Mouse (Mus musculus) neural tube, embryonic 15.5 days (tissue): Measurements from ENCODE around the gene Gm49383. TPM values are rescaled to one million over a fixed set of nuclear protein-coding genes. Genes with fewer than 3 reads are reported as not detected.
A peak's percentile ranks its signal among the peaks of the same experiment; 100 is the strongest.

ENCODE experiments used
- ATAC-seq: fragments of 200-750 bp; cut with Nextera tagmentation; 2 replicates; pipeline ENCODE4 v1.8.0; 2017; ENCODE audit warnings: mild to moderate bottlenecking, moderate TSS enrichment, moderate library complexity; ENCODE audit not compliant: low FRiP score
- H3K27ac ChIP-seq: fragments of 300-500 bp; sonication (generic); replicated peaks from 2 replicates; pipeline ENCODE4 v1.5.1; 2015; ENCODE audit warnings: mild to moderate bottlenecking, inconsistent platforms
- H3K27me3 ChIP-seq: fragments of 300-500 bp; sonication (generic); replicated peaks from 2 replicates; pipeline ENCODE4 v1.6.1; 2015; ENCODE audit warnings: inconsistent platforms
- H3K36me3 ChIP-seq: fragments of 300-500 bp; sonication (generic); 2 replicates; pipeline ENCODE4 v1.6.1; 2015; ENCODE audit warnings: inconsistent platforms
- H3K4me1 ChIP-seq: fragments of 300-500 bp; sonication (generic); 2 replicates; pipeline ENCODE4 v1.6.1; 2015; ENCODE audit warnings: inconsistent platforms
- H3K4me2 ChIP-seq: fragments of 300-500 bp; sonication (generic); 2 replicates; pipeline ENCODE4 v1.6.1; 2015; ENCODE audit warnings: inconsistent platforms, mild to moderate bottlenecking, moderate library complexity
- H3K4me3 ChIP-seq: fragments of 300-500 bp; sonication (generic); replicated peaks from 2 replicates; pipeline ENCODE4 v1.5.1; 2015; ENCODE audit warnings: mild to moderate bottlenecking, inconsistent platforms
- H3K9ac ChIP-seq: fragments of 300-500 bp; sonication (generic); replicated peaks from 2 replicates; pipeline ENCODE4 v1.6.1; 2015; ENCODE audit warnings: mild to moderate bottlenecking, inconsistent platforms
- H3K9me3 ChIP-seq: fragments of 300-500 bp; sonication (generic); replicated peaks from 2 replicates; pipeline ENCODE4 v1.6.1; 2016; ENCODE audit warnings: inconsistent platforms
- WGBS: fragments of 180-500 bp; shearing (Covaris S2); methylation state at CpG from one replicate; pipeline ENCODE4 v1.1.7; 2015; ENCODE audit warnings: mixed read lengths; 5-methylcytosine and 5-hydroxymethylcytosine counted together
- microRNA-seq: library from miRNA; unstranded; fragments of <30 nt; microRNA quantifications from one replicate; pipeline ENCODE4, GENCODE M21; 2017
- polyA plus RNA-seq: library from polyadenylated mRNA; unstranded; fragments of >200 nt; fragmentation: Nextera tagmentation; extraction: Ambion mirVana; gene quantifications from 2 replicates; pipeline ENCODE4 v1.2.1, GENCODE M21; 2015

Gene Gm49383
- polyA plus RNA-seq, 1 experiment from 2014 or later = 9.4 TPM

DNA sequence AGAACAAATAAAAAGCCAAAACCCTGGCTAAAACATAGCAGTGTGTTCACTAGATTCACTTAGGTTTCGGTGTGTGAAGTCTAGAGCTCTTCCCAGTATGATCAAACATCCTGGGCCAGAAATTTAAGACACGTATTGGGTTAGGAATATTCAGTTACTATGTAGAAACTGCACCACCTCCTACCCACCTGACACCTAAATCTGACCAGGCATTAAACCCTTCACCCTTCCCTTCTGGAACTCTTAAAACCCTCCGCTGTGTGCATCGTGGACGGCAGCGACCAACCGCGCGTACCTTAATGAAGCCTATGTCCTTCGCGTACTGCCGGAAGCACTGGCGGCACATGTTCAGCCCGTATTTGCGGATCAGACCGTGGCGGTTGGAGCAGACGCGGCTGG, 38.5 kb downstream of the Gm49383 start:
- ATAC-seq = no peak
- WGBS = under 1% methylated on average over 19 of the region's 19 CpGs
- Histone ChIP-seq H3K27me3 (no peaks in the 10 kb centered on the region), H3K9me3 (no peaks in the 10 kb centered on the region), H3K36me3 (peaks cover 16% of the 10 kb centered on the region), H3K9ac (peak overlapping the region; percentile 83), H3K4me2 (peak overlapping the region; percentile 65), H3K4me3 (peak overlapping the region; percentile 69), H3K4me1 (peaks cover 13% of the 10 kb centered on the region), H3K27ac (peak overlapping the region; percentile 94)

DNA sequence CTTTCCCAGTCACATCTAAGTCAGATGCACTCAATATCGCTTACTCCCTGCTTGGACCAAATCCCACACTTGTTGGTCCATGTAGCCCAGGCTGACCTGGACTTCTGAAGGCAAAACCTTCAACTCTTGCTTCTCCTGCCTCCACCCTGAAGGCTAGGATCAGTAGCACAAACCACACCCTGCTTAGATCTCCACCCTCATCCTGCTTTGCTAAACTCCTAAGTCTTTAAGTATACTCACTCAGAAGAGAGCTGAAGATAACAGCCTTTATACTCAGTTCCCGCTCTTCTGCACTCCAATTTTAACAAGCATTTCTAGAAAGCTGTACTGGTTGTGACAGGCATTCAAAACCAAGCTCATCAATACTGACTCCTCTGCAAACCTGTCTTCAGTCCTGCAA, 39.8 kb downstream of the Gm49383 start:
- H3K36me3 ChIP-seq = peaks cover 16% of the 10 kb centered on the region
- no peak overlapping the region for H3K9ac ChIP-seq
- peaks cover 13% of the 10 kb centered on the region for H3K4me1 ChIP-seq
- ATAC-seq = no peak
- 96% methylated on average over 2 of the region's 2 CpGs for WGBS
- peak overlapping the region; percentile 65; the same call in 1 of the 2 replicates for H3K4me2 ChIP-seq
- H3K27me3 ChIP-seq = no peaks in the 10 kb centered on the region
- no peaks in the 10 kb centered on the region for H3K9me3 ChIP-seq
- no peak overlapping the region for H3K4me3 ChIP-seq
- no peak overlapping the region for H3K27ac ChIP-seq

DNA sequence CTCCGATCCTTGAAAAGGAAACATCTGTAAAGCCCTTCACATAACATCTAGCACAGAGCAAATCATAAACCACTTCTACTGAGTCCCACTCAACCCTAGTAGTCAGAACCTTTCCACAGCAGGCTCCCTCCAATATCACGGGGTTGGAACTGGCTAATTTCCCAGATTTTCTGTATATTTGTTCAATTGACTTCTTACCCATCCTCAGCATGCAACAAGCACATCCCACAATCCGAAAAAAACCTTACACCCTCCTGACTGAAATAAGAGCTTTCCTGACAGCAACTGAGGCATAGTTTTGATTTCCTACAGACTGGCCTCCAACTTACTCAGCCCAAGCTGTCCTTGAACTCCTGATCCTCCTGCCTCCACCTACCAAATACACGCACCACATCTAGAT, 40.5 kb downstream of the Gm49383 start:
- Histone ChIP-seq H3K9me3 (no peaks in the 10 kb centered on the region), H3K4me1 (peaks cover 13% of the 10 kb centered on the region), H3K36me3 (peaks cover 16% of the 10 kb centered on the region), H3K4me3 (no peak overlapping the region), H3K27ac (no peak overlapping the region), H3K4me2 (no peak overlapping the region), H3K9ac (no peak overlapping the region), H3K27me3 (no peaks in the 10 kb centered on the region)
- no peak for ATAC-seq
- whole genome bisulfite sequencing = 87% methylated on average over 4 of the region's 4 CpGs

DNA sequence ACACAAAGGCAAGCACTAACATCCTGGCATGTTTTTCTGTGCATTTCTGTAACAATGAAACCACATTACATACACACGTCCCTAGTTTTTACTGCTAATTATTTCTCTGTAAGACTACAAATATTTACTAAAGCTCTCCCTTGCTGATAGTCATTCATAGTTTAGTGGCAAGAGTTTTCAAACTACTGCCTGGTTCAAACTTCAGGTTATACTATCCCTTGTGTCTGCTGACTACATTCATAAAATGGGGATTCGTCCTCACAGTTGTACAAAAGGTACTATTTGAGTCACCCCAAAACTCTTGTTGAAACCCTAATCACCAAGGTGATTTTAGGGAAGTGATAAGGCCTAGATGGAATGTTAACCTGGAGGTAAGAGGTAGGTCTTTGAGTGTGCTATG, 41.0 kb downstream of the Gm49383 start:
- Histone ChIP-seq H3K4me3 (no peak overlapping the region), H3K27ac (no peak overlapping the region), H3K4me1 (peaks cover 13% of the 10 kb centered on the region), H3K27me3 (no peaks in the 10 kb centered on the region), H3K9me3 (no peaks in the 10 kb centered on the region), H3K4me2 (no peak overlapping the region), H3K36me3 (peaks cover 16% of the 10 kb centered on the region), H3K9ac (no peak overlapping the region)
- WGBS = 90% methylated on average over 2 of the region's 2 CpGs
- no peak for ATAC-seq

DNA sequence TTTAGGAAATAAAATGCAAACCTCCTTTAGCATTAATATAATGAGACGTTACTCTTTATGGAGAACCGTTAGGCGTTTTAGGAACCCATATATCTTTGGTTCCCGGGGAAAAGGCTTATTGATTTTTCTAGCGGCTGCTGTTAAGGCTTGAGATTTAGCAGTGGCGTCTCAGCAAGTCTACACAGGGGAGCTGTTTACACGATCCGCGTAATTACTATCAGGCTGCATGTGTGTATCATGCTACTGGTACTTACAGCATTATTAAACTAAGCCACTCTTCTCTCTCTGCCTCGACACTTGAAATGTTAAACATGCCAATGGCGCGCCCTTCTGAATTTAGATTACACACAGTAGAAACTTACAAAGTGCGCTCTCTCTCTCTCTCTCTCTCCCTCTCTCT, 46.9 kb downstream of the Gm49383 start:
- H3K27me3 ChIP-seq = no peaks in the 10 kb centered on the region
- H3K4me3 ChIP-seq = peak overlapping the region; percentile 12
- peak overlapping the region; percentile 43 for H3K4me2 ChIP-seq
- no peak overlapping the region for H3K9ac ChIP-seq
- H3K9me3 ChIP-seq = no peaks in the 10 kb centered on the region
- no peaks in the 10 kb centered on the region for H3K36me3 ChIP-seq
- WGBS = 37% methylated on average over 13 of the region's 13 CpGs
- peaks cover 8% of the 10 kb centered on the region for H3K4me1 ChIP-seq
- peak; percentile 83 for ATAC-seq
- peak overlapping the region; percentile 77 for H3K27ac ChIP-seq

DNA sequence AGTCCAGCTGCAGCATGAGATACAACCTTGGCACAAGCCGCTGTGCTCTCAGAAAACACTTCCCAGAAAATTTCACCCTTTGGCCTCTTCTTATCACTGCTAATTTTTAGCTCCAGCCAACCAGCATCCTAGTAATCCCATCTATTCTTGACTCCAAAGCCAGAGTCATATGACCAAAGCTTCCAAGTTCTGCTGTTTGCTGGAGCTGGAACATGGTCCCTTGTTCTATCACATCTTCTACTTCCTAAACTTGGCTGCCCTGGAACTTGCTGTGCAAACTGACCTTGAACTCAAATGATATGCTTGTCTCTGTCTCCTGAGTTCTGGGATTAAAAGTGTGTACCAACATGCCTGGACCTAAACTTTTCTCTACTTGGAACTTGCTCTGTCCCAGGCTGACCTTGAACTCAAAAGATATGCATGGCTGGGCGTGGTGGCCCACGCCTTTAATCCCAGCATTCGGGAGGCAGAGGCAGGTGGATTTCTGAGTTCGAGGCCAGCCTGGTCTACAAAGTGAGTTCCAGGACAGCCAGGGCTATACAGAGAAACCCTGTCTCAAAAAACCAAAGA, 49.7 kb downstream of the Gm49383 start:
- no peaks in the 10 kb centered on the region for H3K27me3 ChIP-seq
- H3K9me3 ChIP-seq = no peaks in the 10 kb centered on the region
- H3K4me3 ChIP-seq = no peak overlapping the region
- no peak for ATAC-seq
- no peak overlapping the region for H3K27ac ChIP-seq
- WGBS = 91% methylated on average over 5 of the region's 5 CpGs
- no peaks in the 10 kb centered on the region for H3K36me3 ChIP-seq
- H3K4me2 ChIP-seq = no peak overlapping the region
- H3K4me1 ChIP-seq = peaks cover 8% of the 10 kb centered on the region
- no peak overlapping the region for H3K9ac ChIP-seq

DNA sequence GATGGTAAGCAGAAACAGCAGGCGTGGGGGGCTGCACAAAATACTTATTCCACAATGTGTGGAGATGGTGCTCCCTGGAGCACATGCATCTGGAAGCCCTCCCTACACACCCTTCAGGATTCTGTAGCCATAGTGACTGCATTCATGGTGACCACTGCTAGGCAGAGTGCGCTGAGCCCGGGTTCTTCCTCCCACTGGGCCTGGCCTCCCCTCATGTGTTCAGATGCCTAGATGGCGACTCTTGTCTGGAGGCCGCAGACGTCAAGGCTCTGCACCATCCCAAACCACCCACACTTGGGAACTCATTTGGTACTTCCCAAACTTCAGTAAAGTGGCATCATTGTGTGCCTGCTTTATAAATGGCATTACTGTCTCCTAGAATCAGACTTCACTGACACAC, 53.4 kb downstream of the Gm49383 start:
- no peak for ATAC-seq
- no peak overlapping the region for H3K4me3 ChIP-seq
- no peak overlapping the region for H3K27ac ChIP-seq
- H3K9me3 ChIP-seq = no peaks in the 10 kb centered on the region
- H3K27me3 ChIP-seq = no peaks in the 10 kb centered on the region
- no peak overlapping the region for H3K4me2 ChIP-seq
- H3K36me3 ChIP-seq = no peaks in the 10 kb centered on the region
- WGBS = 77% methylated on average over 6 of the region's 6 CpGs
- peaks cover 4% of the 10 kb centered on the region; the same call in 1 of the 2 replicates for H3K4me1 ChIP-seq
- no peak overlapping the region for H3K9ac ChIP-seq

DNA sequence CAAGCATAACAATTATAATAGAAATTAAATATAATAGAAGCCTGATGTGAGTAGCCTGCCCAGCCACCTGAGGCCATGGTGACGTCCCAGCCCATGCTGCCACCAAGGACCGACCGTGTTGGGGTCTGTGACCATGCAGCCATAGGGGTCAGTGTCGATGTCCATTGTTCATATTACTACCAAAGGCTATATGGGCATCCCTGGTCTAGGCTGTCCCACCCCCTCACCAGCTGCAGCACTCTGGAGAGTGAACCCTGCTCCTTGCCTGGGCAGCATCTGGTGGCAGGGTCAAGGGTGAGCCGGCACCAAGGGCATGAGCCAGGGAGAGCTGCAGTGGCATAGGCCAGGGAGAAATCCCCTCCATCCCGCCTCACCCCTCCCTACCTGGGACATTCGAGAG, 57.1 kb downstream of the Gm49383 start:
- Histone ChIP-seq H3K36me3 (no peaks in the 10 kb centered on the region), H3K27me3 (no peaks in the 10 kb centered on the region), H3K27ac (no peak overlapping the region), H3K4me2 (no peak overlapping the region), H3K4me3 (no peak overlapping the region), H3K9ac (no peak overlapping the region), H3K4me1 (no peaks in the 10 kb centered on the region), H3K9me3 (no peaks in the 10 kb centered on the region)
- no peak for ATAC-seq
- 92% methylated on average over 7 of the region's 7 CpGs for WGBS

DNA sequence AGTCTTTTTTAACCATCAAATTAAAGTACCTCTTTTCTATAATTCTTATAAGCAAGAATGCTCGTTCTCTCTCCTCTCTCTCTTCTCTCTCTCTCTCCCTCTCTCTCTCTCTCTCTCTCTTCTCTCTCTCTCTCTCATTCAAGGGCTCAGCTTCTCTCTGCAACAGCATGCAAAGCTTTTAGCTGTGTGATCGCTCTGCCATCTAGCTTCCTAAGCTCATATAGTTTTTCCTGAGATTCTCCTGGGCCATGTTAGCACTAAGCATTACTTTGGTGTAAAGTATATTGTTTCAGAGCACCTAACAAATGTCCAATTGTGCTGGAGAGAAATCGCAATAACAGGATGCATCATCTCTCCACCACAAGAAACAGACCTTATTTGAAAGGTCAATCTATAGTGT, 57.7 kb downstream of the Gm49383 start:
- 82% methylated on average over 3 of the region's 3 CpGs for WGBS
- ATAC-seq = no peak
- H3K9ac ChIP-seq = no peak overlapping the region
- no peak overlapping the region for H3K4me3 ChIP-seq
- H3K4me2 ChIP-seq = no peak overlapping the region
- H3K36me3 ChIP-seq = no peaks in the 10 kb centered on the region
- H3K4me1 ChIP-seq = no peaks in the 10 kb centered on the region
- no peaks in the 10 kb centered on the region for H3K9me3 ChIP-seq
- H3K27ac ChIP-seq = no peak overlapping the region
- no peaks in the 10 kb centered on the region for H3K27me3 ChIP-seq

Small RNA genes lying within 50 kb of the gene (microRNA-seq; reads per million reads assigned to microRNA genes)
- gene Gm47287 (not detected), gene Gm47295 (not detected)

Other genes with a start within 250 kb of the Gm49383 start
- gene Rps29, start 37.9 kb downstream of the Gm49383 start, polyA plus RNA-seq = 1,119 and 1,180 TPM in 2 replicates
- gene Lrr1, start 28.3 kb downstream of the Gm49383 start, polyA plus RNA-seq = 4.1 and 7.0 TPM in 2 replicates
- 405 and 435 TPM in 2 replicates for gene Rpl36al, start 13.0 kb downstream of the Gm49383 start, polyA plus RNA-seq
- gene Mgat2, start 12.9 kb downstream of the Gm49383 start, polyA plus RNA-seq = 40.7 and 42.8 TPM in 2 replicates
- gene Dnaaf2, start 1.3 kb upstream of the Gm49383 start, polyA plus RNA-seq = 7.7 and 8.4 TPM in 2 replicates
- 9.5 and 13.7 TPM in 2 replicates for gene Gm49384, start 7.2 kb upstream of the Gm49383 start, polyA plus RNA-seq
- gene Pole2, start 31.1 kb upstream of the Gm49383 start, polyA plus RNA-seq = 4.4 and 9.6 TPM in 2 replicates
- 14.9 and 17.7 TPM in 2 replicates for gene Klhdc1, start 44.1 kb upstream of the Gm49383 start, polyA plus RNA-seq
- gene Klhdc2, start 99.6 kb upstream of the Gm49383 start, polyA plus RNA-seq = 231 and 265 TPM in 2 replicates
- 89.8 and 91.1 TPM in 2 replicates for gene Nemf, start 160.1 kb upstream of the Gm49383 start, polyA plus RNA-seq
- 28.3 and 33.5 TPM in 2 replicates for gene Arf6, start 175.0 kb upstream of the Gm49383 start, polyA plus RNA-seq
- gene Gm9887, start 175.4 kb upstream of the Gm49383 start, polyA plus RNA-seq = 0.82 and 0.87 TPM in 2 replicates